Mouse (Mus musculus): ENCODE results near the gene Tsc22d3. TPM values are rescaled to one million over a fixed set of nuclear protein-coding genes. Genes with fewer than 3 reads are reported as not detected.
"Not testable (repeated sequence)": the region's sequence is repeated elsewhere in the genome, so short reads cannot be mapped to it uniquely, and the experiment has no call there.

Tsc22d3 gene
- total RNA-seq, 2 experiments from 2014 or later, result 101 to 105 TPM

DNA sequence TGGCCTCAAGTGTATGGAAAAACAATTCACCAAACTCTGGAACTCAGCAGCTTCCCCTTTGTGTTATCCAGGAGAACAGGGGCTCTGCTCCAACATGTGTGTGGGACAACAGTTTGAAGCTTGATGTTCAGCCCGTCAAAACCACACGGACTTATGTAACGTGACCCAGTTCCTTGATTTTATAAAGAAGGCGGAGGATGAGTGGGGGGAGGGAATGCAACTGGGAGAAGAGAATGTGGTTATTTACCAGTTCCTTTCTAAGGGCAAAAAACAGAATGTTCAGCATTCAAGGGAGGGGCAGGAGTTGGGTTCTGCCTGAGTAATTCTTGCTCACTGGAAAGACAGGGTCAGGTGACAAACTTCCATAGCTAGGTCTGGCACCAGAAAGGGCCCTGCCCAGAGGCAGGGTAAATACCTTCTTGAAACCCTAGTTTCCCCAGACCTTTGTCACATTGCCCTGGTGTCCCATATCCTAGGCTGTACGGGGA, 71.3 kb downstream of the Tsc22d3 start:
- DNase-seq, result no peak

DNA sequence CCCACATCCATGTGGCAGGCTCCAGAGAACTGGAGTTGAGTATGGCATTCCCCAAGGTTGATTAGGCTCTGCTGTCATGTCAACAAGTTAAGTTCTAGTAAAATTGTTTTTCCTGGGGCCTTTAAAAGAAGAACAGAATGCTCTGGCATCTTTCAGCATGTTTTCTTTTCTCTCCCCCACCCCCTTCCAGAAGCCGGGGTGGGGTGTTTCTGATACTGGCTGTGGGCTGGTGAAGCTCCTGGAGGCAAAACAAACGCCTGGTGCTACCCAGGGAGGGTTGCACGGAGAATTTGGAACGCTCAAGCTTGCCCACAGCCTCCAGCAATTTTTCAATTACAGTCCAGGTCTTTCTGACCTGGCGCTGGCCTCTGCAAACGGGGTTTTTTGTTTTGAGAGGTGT, 73.2 kb downstream of the Tsc22d3 start:
- DNase-seq, result no peak

- no peak for DNase-seq
Observed at GRCm38 (mm10) chrX:140526253-140526618, 74.2 kb downstream of the Tsc22d3 start.

GRCm38 (mm10) chrX:140525604-140526252, 74.7 kb downstream of the Tsc22d3 start:
- DNase-seq, result no peak

DNA sequence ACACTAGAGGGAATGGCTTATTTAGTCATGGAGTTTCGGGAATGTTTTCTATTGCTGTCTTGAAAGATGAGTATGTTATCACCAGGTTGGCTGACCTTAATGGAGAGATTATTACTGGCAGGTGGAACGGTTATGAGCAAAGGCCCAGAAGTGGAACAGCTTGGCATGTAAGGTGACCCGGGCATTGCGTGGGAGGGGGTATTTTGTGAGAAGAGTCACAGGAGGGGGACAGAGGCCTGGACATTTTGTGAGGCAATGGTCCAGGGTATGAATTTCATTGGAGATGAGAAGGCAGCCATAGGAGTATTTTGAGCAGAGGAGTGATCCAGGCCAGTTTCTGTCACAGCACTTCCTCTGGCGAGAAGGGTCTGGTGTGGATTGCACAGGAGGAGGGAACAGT, 76.2 kb downstream of the Tsc22d3 start:
- DNase-seq, result no peak

GRCm38 (mm10) chrX:140522071-140522765, 78.2 kb downstream of the Tsc22d3 start:
- peak; percentile 27 for DNase-seq

DNA sequence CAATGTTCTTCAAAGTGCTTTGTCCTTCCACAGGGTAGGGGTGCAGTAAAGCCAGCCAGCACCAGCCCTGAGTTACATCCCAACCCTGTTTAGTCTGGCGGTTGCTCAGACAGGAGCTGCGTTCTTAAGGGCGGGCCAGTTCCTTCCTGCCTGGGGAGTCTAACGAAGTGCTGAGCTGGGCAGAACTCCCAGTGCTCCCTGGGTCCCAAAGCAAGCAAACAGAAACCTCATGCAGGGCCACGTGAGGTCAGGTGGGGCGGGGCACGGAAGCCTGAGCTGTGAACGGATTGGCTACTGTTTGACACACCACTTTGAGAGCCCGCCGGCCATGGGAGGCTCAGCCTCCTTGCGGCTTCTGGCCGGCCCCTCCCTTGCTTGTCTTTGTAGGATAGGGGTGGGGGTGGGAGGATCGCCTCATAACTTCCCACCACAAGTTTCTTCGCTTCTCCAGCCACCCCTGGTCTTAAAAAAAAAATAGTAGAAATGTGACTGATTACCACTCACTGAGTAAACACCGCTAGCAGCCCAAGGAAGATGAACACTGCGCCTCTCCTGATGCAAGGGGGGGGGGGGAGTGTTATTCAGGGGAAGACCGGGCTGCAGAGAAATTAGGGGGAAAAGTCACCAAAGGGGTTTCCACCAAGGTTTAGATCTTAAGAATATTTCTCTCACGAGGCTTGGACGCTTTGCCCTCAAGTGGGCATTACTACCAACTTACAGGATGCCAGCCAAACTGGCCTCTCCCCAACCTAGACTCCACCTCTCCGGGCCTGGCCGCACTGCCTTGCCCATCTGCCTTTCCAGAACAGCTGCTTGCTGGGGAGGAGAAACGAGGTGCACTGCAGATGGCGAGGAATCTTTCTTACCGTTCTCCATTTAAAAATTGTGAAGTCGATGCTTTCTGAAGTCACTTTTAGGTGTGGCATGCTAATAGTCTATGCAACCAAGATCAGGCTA, 80.0 kb downstream of the Tsc22d3 start:
- DNase-seq, result peak; percentile 90

DNA sequence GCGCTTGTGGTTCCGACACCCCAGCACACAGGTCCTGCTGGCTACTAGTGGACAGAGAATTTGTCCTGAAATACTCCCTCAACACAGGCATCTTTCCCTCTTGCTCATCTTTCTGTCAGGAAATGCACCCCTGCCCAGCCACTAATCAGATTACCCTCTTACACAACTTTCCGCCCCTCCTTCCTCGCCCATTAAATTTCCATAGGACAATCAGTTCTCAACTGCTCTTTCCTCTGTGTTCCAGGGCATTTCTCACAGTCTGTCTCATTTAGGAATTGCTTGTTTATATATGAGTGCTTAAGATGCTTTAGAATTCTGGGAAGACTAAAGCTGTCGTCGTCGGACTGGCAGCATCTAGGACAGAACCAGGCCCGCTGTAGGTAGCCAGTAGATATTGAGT, 82.1 kb downstream of the Tsc22d3 start:
- no peak for DNase-seq

DNA sequence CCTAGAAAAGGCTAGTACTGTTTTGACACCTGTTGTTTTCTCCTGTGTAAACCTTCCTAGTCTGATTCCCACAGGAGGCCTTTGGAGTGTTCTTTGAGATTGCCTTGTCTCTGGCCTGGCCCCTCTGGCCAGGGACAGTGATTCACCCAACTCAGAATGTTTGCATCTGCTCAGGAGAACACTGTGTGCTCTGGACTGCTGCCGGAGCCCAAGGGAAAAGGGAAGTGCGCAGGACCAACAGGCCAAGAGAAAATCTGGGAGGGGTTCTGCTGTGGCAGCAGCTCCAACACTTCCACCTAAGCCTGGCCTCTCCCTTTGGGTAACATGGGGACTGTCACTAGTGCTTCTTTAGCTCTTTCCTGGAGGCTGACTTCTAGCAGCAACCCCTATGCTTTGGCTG, 87.1 kb downstream of the Tsc22d3 start:
- DNase-seq, result no peak

GRCm38 (mm10) chrX:140511687-140512651, 88.5 kb downstream of the Tsc22d3 start:
- DNase-seq, result no peak

DNA sequence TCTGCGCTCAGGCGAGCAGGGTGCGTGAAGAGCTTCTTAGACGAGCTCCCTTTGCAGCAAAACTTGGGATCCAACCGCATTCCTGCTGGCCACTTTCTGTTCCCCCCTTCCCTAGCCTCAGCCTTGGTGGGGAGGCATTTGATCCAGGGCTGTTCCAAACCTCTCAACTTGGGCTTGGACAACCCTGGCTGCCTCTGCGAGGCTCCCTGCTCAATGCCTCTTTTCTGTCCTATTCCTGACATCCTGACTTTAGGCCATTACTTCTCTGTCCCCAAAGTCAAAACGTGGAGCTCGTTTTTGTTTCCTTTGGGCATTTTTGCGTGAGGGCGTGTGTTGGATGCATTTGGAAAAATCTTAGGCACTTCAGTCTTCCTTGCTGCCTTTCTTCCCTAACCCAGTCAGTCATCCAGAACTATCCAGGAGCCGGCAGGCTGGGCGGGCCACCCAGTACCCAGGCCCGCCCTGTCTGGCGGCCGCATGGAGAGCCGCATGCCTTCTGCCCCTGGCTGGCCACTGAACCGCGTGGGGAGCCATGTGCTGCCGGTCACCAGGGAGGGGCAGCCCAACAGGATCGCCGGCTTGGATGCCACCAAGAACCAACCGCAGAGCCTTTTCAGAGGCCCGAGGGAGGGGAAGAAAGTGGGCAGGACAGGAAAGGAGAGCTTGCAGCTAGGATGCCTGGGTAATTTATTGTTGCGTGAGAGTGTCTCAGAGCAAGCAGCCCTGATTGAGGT, 89.6 kb downstream of the Tsc22d3 start:
- DNase-seq, result peak; percentile 78

DNA sequence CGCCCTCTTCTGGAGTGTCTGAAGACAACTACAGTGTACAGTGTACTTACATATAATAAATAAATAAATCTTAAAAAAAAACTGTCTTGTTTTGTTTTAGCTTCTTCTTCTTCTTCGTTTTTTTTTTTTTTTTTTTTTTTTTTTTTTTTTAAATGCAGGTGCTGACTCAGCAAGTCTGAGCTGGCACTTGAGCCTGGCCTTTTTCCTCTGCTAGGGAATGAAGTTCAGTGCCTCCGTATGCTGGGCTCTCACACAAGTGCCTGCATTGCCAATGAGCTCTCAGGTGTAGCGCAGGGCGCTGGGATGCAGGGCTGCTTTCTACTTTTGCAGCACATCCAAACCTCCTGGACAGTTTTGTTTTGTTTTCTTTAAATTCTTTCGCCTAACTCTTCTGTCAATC, 90.6 kb downstream of the Tsc22d3 start:
- no peak for DNase-seq

DNA sequence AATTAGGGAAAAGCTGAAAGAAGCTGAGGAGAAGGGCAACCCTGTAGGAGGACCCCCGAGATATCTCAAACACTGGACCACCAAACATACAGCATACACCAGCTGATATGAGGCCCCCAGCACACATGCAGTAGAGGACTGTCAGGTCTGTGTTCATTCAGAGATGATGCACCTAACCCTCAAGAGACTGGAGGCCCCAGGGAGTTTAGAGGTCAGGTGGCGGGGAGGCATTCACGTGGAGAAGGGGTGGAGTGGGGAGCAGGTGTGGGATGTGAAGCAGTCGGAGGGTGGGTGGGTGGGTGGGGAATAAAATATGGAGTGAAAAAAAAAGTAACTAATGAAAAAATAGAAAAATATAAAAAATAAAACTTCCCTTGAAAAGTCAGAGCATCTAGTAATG, 91.7 kb downstream of the Tsc22d3 start:
- DNase-seq, result not testable (repeated sequence)

GRCm38 (mm10) chrX:140507377-140507776, 93.1 kb downstream of the Tsc22d3 start:
- no peak for DNase-seq

DNA sequence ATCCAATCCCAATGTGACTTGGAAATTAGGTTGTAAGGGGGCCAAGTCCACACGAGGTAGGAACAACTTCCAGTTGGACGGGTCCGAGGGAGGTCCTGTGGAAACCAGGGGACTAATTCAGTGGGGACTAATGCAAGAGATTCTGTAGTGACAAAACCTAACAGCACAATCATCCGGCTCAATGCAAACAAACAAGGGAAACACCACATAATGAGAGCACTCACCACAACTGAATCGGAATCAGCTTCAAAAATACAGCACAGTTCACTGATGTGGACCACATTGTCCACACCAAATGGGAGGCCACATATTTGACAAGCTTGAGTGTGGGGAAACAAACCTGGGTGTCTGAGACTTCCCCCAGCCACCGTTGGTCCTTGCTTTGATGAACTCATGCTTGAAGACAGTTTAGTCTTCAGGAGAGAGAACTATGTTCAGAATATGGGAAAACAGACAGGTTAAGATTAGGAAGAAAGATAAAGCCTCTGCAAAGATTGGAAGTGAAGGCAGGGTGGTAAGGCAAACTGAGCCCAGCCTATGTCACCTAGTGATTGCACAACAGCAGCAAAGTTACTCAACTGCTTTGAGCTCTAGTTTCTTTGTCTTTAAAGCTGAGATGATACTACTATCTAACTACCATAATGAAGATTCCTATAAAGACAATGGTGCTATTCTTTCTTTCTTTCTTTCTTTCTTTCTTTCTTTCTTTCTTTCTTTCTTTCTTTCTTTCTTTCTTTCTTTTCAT, 93.9 kb downstream of the Tsc22d3 start:
- DNase-seq, result no peak

DNA sequence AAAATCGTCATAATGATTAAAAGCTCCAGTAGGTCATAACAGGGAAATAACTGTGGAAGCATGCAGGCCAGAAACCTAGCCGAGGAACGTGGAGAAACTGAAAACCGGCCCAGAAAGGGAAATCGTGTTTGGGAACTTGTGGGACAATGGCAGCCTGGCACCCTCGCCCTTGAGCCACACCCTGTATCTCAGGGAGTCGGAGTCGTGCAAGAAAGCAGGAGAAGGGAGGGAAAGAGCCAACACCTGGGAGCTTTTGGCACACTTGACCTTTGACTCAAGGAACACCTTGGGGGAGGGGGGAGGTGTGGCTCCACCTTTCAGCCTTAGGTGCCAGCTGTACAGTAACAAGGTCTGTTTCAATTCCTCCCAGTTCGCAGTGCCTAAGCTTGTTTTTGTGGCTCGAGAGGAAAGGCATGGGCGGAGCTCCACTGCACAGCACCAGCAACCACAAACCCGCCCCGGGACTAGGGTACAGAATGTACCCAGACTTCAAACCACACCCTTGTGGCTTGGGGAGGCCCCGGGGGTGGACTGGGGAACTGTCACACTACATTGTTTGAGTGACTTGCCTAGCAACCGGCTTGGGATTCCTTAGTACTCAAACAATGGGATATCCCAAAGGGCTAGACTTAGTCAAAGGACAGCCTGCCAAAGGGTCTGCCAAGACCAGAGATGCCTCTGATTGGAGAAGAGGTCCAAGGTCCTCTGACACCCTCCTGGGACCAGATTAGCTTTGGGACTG, 94.8 kb downstream of the Tsc22d3 start:
- DNase-seq, result peak; percentile 59

- peak; percentile 72 for DNase-seq
Observed at GRCm38 (mm10) chrX:140503905-140504304, 96.6 kb downstream of the Tsc22d3 start.

DNA sequence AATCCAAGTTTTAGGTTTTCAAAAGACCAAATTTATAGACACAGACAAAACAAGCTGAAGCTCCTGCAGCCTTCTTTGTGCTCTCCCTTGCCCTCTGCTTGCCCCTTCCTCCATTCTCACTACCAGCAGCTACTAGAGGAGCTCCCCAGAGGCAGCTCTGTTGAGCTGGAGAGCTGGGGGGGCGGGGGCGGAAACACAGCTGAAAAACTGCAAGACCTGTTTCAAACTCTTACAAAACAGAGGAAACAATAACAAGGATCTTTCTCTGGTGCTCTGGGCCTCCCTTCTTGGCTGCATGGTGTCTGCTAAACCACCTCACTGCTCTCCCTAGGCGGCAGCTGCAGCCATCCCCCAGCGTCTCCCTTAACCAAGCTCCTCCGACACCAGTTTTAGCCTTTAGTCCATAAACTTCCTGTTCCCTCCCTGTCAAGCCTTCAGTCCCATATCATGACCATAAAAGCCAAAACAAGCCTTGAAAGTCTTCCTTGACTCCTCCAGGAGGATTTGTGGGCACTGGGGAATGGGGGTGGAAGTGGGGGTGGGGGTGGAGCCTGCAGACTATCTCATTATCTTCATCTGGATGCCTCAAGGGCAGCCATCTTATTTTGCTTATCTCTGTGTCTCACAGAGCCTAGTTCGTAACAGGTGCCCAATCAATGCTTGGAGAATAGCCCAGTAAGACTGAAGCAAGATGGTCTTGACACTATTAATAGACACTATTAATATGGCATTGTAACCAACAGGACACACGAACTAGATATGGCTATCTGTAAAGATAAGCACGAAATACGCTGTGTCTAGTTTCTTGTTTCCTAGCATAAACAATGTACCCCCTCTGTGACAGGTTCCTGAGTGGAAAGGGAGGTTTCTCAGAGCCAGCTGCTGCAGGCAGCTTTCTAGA, 98.8 kb downstream of the Tsc22d3 start:
- no peak for DNase-seq

GRCm38 (mm10) chrX:140500306-140500705, 100.2 kb downstream of the Tsc22d3 start:
- no peak for DNase-seq

Measured in heart, postnatal 4 days (tissue).